Comparison of ENCODE assay signal across 9 mouse cellular contexts in genomic region chr11:32619257-32619816, GRCm38 (mm10). TPM values are rescaled to one million over a fixed set of nuclear protein-coding genes. Genes with fewer than 3 reads are reported as not detected.
DNase-seq lines count a peak whose midpoint lies in the region; ATAC-seq and TF ChIP-seq lines count a peak whose summit lies in the region.
"Had no signal": no experiment of that assay in that cellular context is flagged by ENCODE, and none has a peak within 500 bp of the region (broad histone marks: within the 10 kb centered on the region; RNA-seq: fewer than 3 reads in every experiment).

No protein-coding gene starts in this region.

- no peaks in the 10 kb centered on the region for H3K27me3 ChIP-seq in forebrain, embryonic 12.5 days
- H3K27me3 ChIP-seq in forebrain, embryonic 15.5 days: no peaks in the 10 kb centered on the region
- H3K27me3 ChIP-seq in Patski: no peaks in the 10 kb centered on the region
- H3K27me3 ChIP-seq in hindbrain, embryonic 13.5 days: no peaks in the 10 kb centered on the region
- H3K27me3 ChIP-seq in liver, adult 2 months (ENCODE audit: control insufficient read depth, insufficient read depth, low read length): no peaks in the 10 kb centered on the region
- H3K27me3 ChIP-seq in midbrain, postnatal 0 days (ENCODE audit: insufficient read depth, low read length): no peaks in the 10 kb centered on the region
- H3K27me3 ChIP-seq: hindbrain, embryonic 15.5 days had no signal

- H3K79me2 ChIP-seq in liver, adult 2 months (ENCODE audit: control insufficient read depth, insufficient read depth, low read length): no peaks in the 10 kb centered on the region

- no peak for TF ChIP-seq CTCF in Patski (IDR thresholded peaks at IDR 0.05)
- TF ChIP-seq CTCF in liver, adult 2 months (IDR thresholded peaks at IDR 0.05; ENCODE audit: low read depth, low read length): no peak
- no peak for TF ChIP-seq CTCF in midbrain, postnatal 0 days (IDR thresholded peaks at IDR 0.05)

- no peak for ATAC-seq in forebrain, embryonic 12.5 days (ENCODE audit: low FRiP score)
- ATAC-seq in forebrain, embryonic 15.5 days (replicated peaks): no peak
- peak; percentile 38 for ATAC-seq in Patski
- no peak for ATAC-seq in hindbrain, embryonic 13.5 days (ENCODE audit: low FRiP score)
- ATAC-seq in midbrain, postnatal 0 days (ENCODE audit: low FRiP score): no peak

- H3K9me3 ChIP-seq in forebrain, embryonic 12.5 days: no peaks in the 10 kb centered on the region
- no peaks in the 10 kb centered on the region for H3K9me3 ChIP-seq in forebrain, embryonic 15.5 days
- no peaks in the 10 kb centered on the region for H3K9me3 ChIP-seq in hindbrain, embryonic 13.5 days
- H3K9me3 ChIP-seq in midbrain, postnatal 0 days (ENCODE audit: low read length): no peaks in the 10 kb centered on the region
- H3K9me3 ChIP-seq: hindbrain, embryonic 15.5 days had no signal

- H3K4me2 ChIP-seq in forebrain, embryonic 12.5 days: no peak overlapping the region
- no peak overlapping the region for H3K4me2 ChIP-seq in forebrain, embryonic 15.5 days (replicated peaks)
- no peak overlapping the region for H3K4me2 ChIP-seq in hindbrain, embryonic 13.5 days
- H3K4me2 ChIP-seq in midbrain, postnatal 0 days (ENCODE audit: low read depth, low read length, poor library complexity, severe bottlenecking): no peak overlapping the region
- H3K4me2 ChIP-seq: hindbrain, embryonic 15.5 days had no signal

- 69% methylated on average over 8 of the region's 8 CpGs for WGBS in forebrain, embryonic 12.5 days
- WGBS in forebrain, embryonic 15.5 days: 64% methylated on average over 8 of the region's 8 CpGs
- WGBS in hindbrain, embryonic 13.5 days: 49% methylated on average over 8 of the region's 8 CpGs
- 65% methylated on average over 8 of the region's 8 CpGs for WGBS in liver, adult 2 months
- 37% methylated on average over 8 of the region's 8 CpGs for WGBS in midbrain, postnatal 0 days

- no peak overlapping the region for H3K9ac ChIP-seq in forebrain, embryonic 12.5 days
- H3K9ac ChIP-seq in forebrain, embryonic 15.5 days (replicated peaks): no peak overlapping the region
- H3K9ac ChIP-seq in hindbrain, embryonic 13.5 days: no peak overlapping the region
- H3K9ac ChIP-seq in liver, adult 2 months (ENCODE audit: low read depth, low read length): no peak overlapping the region
- H3K9ac ChIP-seq in midbrain, postnatal 0 days (replicated peaks; ENCODE audit: low read length, poor library complexity, severe bottlenecking): no peak overlapping the region; the same call in 1 of the 2 replicates
- H3K9ac ChIP-seq: hindbrain, embryonic 15.5 days had no signal

- POLR2A ChIA-PET in Patski (lab: Charles Lee): no interaction called here

- H3K36me3 ChIP-seq in forebrain, embryonic 12.5 days (replicated peaks): no peaks in the 10 kb centered on the region
- no peaks in the 10 kb centered on the region for H3K36me3 ChIP-seq in forebrain, embryonic 15.5 days
- peaks cover 10% of the 10 kb centered on the region for H3K36me3 ChIP-seq in hindbrain, embryonic 13.5 days
- H3K36me3 ChIP-seq in liver, adult 2 months (ENCODE audit: control insufficient read depth, insufficient read depth, low read length): no peaks in the 10 kb centered on the region
- no peaks in the 10 kb centered on the region; the same call in 1 of the 2 replicates for H3K36me3 ChIP-seq in midbrain, postnatal 0 days (ENCODE audit: insufficient read depth, low read length)
- H3K36me3 ChIP-seq: hindbrain, embryonic 15.5 days had no signal

- CTCF ChIA-PET in Patski (lab: Charles Lee): interaction anchor here (1.1 to 1.3 kb wide), 3 partner anchors 11 to 86 kb away, joined by 3 read pairs; no protein-coding TSS in a partner anchor

- H3K4me3 ChIP-seq in forebrain, embryonic 12.5 days (replicated peaks): no peak overlapping the region
- H3K4me3 ChIP-seq in forebrain, embryonic 15.5 days: no peak overlapping the region
- H3K4me3 ChIP-seq in hindbrain, embryonic 13.5 days: no peak overlapping the region
- H3K4me3 ChIP-seq in liver, adult 2 months (ENCODE audit: insufficient read depth, low read depth, low read length): no peak overlapping the region
- H3K4me3 ChIP-seq in midbrain, postnatal 0 days (ENCODE audit: low read depth, low read length): no peak overlapping the region
- H3K4me3 ChIP-seq: hindbrain, embryonic 15.5 days had no signal

- peaks cover 27% of the 10 kb centered on the region for H3K4me1 ChIP-seq in forebrain, embryonic 12.5 days
- peaks cover 24% of the 10 kb centered on the region for H3K4me1 ChIP-seq in forebrain, embryonic 15.5 days
- peaks cover 35% of the 10 kb centered on the region for H3K4me1 ChIP-seq in hindbrain, embryonic 13.5 days (replicated peaks)
- H3K4me1 ChIP-seq in liver, adult 2 months (ENCODE audit: control insufficient read depth, insufficient read depth, low read length): peaks cover 4% of the 10 kb centered on the region; the same call in 1 of the 2 replicates
- H3K4me1 ChIP-seq in midbrain, postnatal 0 days (ENCODE audit: insufficient read depth, low read length): no peaks in the 10 kb centered on the region

- H3K27ac ChIP-seq in forebrain, embryonic 12.5 days: 0 out of 2 replicates have a peak overlapping the region, but pooled peaks have one; percentile 19
- no peak overlapping the region for H3K27ac ChIP-seq in forebrain, embryonic 15.5 days (replicated peaks)
- H3K27ac ChIP-seq in hindbrain, embryonic 13.5 days: peak overlapping the region; percentile 64
- H3K27ac ChIP-seq in liver, adult 2 months (replicated peaks; ENCODE audit: insufficient read depth, low read depth, low read length): no peak overlapping the region
- H3K27ac ChIP-seq in midbrain, postnatal 0 days (ENCODE audit: low read depth, low read length): no peak overlapping the region
- H3K27ac ChIP-seq: hindbrain, embryonic 15.5 days had no signal

- DNase-seq in Patski (ENCODE audit: low read depth, low spot score): no peak
- peak; percentile 77 for DNase-seq in gastrocnemius, adult 18-20 months (ENCODE audit: low spot score)
- DNase-seq in liver, adult 2 months (ENCODE audit: extremely low read depth, low read depth, low spot score): peak; percentile 53
- DNase-seq in midbrain, postnatal 0 days (ENCODE audit: low spot score): peak; percentile 32
- DNase-seq in yolk sac, embryonic 10.5 days (ENCODE audit: low spot score): no peak

- no peak for TF ChIP-seq POLR2A in liver, adult 2 months (IDR thresholded peaks at IDR 0.05; ENCODE audit: extremely low read depth, insufficient read depth, low read length)

- in situ Hi-C loops in Patski (cut with MboI; ENCODE audit: low pct_unique_long_range_greater_than_20kb): no loop called here

RNA-seq across cellular contexts. Expression of gene Fbxw11, which starts 23.2 kb away (rescaled TPM):
- polyA plus RNA-seq in forebrain, embryonic 12.5 days (2016; fragmentation: Nextera tagmentation; extraction: Ambion mirVana): 111 and 114 TPM in 2 replicates
- 125 and 127 TPM in 2 replicates for polyA plus RNA-seq in forebrain, embryonic 15.5 days (2015; fragmentation: Nextera tagmentation; extraction: Ambion mirVana)
- 92.4 TPM for polyA plus RNA-seq in Patski (2021)
- 10 to 100 TPM; 55.5 to 66.3 TPM for total RNA-seq in gastrocnemius, adult 18-20 months (2021)
- 116 and 118 TPM in 2 replicates for polyA plus RNA-seq in hindbrain, embryonic 13.5 days (2015; fragmentation: Nextera tagmentation; extraction: Ambion mirVana)
- 20.8 and 27.4 TPM in 2 replicates for total RNA-seq in liver, adult 2 months (2014; rRNA removed)
- 20.3 and 22.5 TPM in 2 replicates for polyA plus RNA-seq in liver, adult 2 months (2012; rRNA removed)
- total RNA-seq in midbrain, postnatal 0 days (2014; rRNA removed): 130 and 140 TPM in 2 replicates
- 97.1 and 100 TPM in 2 replicates for polyA plus RNA-seq in midbrain, postnatal 0 days (2015; fragmentation: Nextera tagmentation; extraction: Ambion mirVana)

Comparison
In these comparisons a context has a peak if more than half of its experiments do, and no peak if none do; other contexts are left out.
1. H3K27ac ChIP-seq: peak in forebrain, embryonic 12.5 days (single experiment) and hindbrain, embryonic 13.5 days (single experiment); none in forebrain, embryonic 15.5 days (single experiment), liver, adult 2 months (single experiment) and midbrain, postnatal 0 days (single experiment).
2. DNase-seq: peak in gastrocnemius, adult 18-20 months (single experiment), liver, adult 2 months (single experiment) and midbrain, postnatal 0 days (single experiment); none in Patski (single experiment) and yolk sac, embryonic 10.5 days (single experiment).